Mouse (Mus musculus) hindbrain, embryonic 12.5 days (tissue): ENCODE measurements around the gene Fgd3. TPM values are rescaled to one million over a fixed set of nuclear protein-coding genes. Genes with fewer than 3 reads are reported as not detected.
A peak's percentile ranks its signal among the peaks of the same experiment; 100 is the strongest.

Experiments
- ATAC-seq: fragments of 200-750 bp; cut with Nextera tagmentation; 2 replicates; pipeline ENCODE4 v1.8.0; 2017; ENCODE audit warnings: moderate TSS enrichment; ENCODE audit not compliant: low FRiP score
- H3K27ac ChIP-seq: fragments of 300-500 bp; sonication (generic); 2 replicates; pipeline ENCODE4 v1.5.1; 2016; ENCODE audit warnings: mild to moderate bottlenecking
- H3K27me3 ChIP-seq: fragments of 300-500 bp; sonication (generic); 2 replicates; pipeline ENCODE4 v1.6.1; 2016; ENCODE audit warnings: mild to moderate bottlenecking
- H3K36me3 ChIP-seq: fragments of 300-500 bp; sonication (generic); 2 replicates; pipeline ENCODE4 v1.6.1; 2016; ENCODE audit warnings: mild to moderate bottlenecking
- H3K4me1 ChIP-seq: fragments of 300-500 bp; sonication (generic); 2 replicates; pipeline ENCODE4 v1.6.1; 2016
- H3K4me2 ChIP-seq: fragments of 300-500 bp; sonication (generic); replicated peaks from 2 replicates; pipeline ENCODE4 v1.6.1; 2016; ENCODE audit warnings: mild to moderate bottlenecking
- H3K4me3 ChIP-seq: fragments of 300-500 bp; sonication (generic); 2 replicates; pipeline ENCODE4 v1.5.1; 2016; ENCODE audit warnings: mild to moderate bottlenecking
- H3K9ac ChIP-seq: fragments of 300-500 bp; sonication (generic); 2 replicates; pipeline ENCODE4 v1.6.1; 2016; ENCODE audit warnings: mild to moderate bottlenecking, moderate library complexity
- H3K9me3 ChIP-seq: fragments of 300-500 bp; sonication (generic); replicated peaks from 2 replicates; pipeline ENCODE4 v1.6.1; 2016; ENCODE audit warnings: mild to moderate bottlenecking
- WGBS: fragments of 180-500 bp; shearing (Covaris S2); methylation state at CpG from one replicate; pipeline ENCODE4 v1.1.7; 2016; 5-methylcytosine and 5-hydroxymethylcytosine counted together
- polyA plus RNA-seq: library from polyadenylated mRNA; unstranded; fragments of >200 nt; fragmentation: Nextera tagmentation; extraction: Ambion mirVana; gene quantifications from 2 replicates; pipeline ENCODE4 v1.2.1, GENCODE M21; 2016

The Fgd3 gene
- polyA plus RNA-seq, 1 experiment from 2014 or later, result 1.1 TPM

GRCm38 (mm10) chr13:49237617-49238016 lies 82.5 kb downstream of the Fgd3 start:
- no peaks in the 10 kb centered on the region for H3K9me3 ChIP-seq
- H3K27me3 ChIP-seq, result no peaks in the 10 kb centered on the region
- no peak overlapping the region for H3K9ac ChIP-seq
- no peak for ATAC-seq
- H3K4me3 ChIP-seq, result no peak overlapping the region
- 0 out of 2 replicates have a peak, but pooled peaks cover 2% of the 10 kb centered on the region for H3K4me1 ChIP-seq
- 90% methylated on average over 8 of the region's 8 CpGs for WGBS
- H3K36me3 ChIP-seq, result no peaks in the 10 kb centered on the region
- no peak overlapping the region for H3K27ac ChIP-seq
- H3K4me2 ChIP-seq, result no peak overlapping the region

DNA sequence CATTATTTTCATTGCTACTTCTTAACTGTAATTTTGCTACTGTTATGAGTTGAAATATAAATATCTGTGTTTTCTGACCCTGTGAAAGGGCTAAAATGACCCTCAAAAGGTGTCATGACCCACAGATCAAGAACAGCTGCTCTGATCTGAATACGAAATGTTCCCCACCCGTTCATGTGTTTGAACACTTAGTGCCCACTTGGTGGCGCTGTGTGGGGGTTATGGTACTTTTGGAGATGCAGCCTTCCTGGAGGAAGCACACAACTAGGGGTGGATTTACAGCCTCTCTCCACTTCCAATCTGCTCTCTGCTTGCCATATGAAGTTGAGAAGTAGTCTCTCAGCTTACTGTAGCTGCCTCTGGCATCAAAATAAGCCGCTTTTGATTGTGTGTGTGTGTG lies 85.4 kb downstream of the Fgd3 start:
- Histone ChIP-seq H3K4me1 (0 out of 2 replicates have a peak, but pooled peaks cover 2% of the 10 kb centered on the region), H3K9ac (no peak overlapping the region), H3K27ac (no peak overlapping the region), H3K4me3 (no peak overlapping the region), H3K9me3 (no peaks in the 10 kb centered on the region), H3K4me2 (no peak overlapping the region), H3K36me3 (no peaks in the 10 kb centered on the region), H3K27me3 (no peaks in the 10 kb centered on the region)
- ATAC-seq, result no peak
- 93% methylated on average over 4 of the region's 4 CpGs for WGBS

DNA sequence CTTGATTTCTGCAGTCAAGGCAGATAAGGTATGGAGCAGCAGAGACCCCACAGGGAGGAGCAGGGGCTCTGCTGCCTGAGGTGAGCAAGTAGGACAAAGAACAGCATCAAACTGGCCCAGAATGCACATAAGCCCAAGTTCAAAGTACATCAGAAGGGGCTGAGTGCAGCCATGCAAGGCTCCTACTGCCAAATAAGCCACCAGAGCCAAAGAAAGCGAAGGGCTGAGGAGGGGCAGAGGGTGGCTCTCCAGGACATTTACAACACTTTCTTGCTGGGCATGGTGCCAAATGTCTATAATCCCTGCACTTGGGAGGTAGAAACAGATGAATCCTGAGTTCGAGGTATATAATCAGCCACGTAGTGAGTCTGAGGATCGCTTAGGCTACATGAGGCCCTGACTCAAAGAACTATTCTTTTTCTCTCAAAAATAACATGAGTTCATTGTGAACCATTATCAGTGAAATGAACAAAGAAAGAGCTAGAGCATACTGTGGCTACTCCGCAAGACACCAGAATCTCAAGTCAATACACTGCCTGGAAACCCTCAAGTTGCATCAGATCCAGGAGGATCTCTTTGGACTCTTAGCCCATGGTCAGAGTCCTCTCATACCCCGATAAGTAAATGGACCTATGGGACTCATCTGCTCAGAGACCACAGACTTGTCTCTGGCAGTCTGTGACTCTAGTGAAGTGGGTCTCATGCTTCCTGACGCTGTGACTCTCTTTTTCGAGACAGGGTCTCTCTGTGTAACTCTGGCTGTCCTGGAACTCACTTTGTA lies 86.1 kb downstream of the Fgd3 start:
- no peak for ATAC-seq
- WGBS, result 90% methylated on average over 8 of the region's 8 CpGs
- no peaks in the 10 kb centered on the region for H3K36me3 ChIP-seq
- 0 out of 2 replicates have a peak, but pooled peaks cover 2% of the 10 kb centered on the region for H3K4me1 ChIP-seq
- no peaks in the 10 kb centered on the region for H3K9me3 ChIP-seq
- no peak overlapping the region for H3K4me3 ChIP-seq
- no peaks in the 10 kb centered on the region for H3K27me3 ChIP-seq
- H3K27ac ChIP-seq, result no peak overlapping the region
- no peak overlapping the region for H3K4me2 ChIP-seq
- no peak overlapping the region for H3K9ac ChIP-seq

GRCm38 (mm10) chr13:49225633-49226032 lies 94.5 kb downstream of the Fgd3 start:
- H3K4me1 ChIP-seq, result no peaks in the 10 kb centered on the region
- H3K9me3 ChIP-seq, result no peaks in the 10 kb centered on the region
- WGBS, result 17% methylated on average over 4 of the region's 4 CpGs
- no peak for ATAC-seq
- H3K4me2 ChIP-seq, result no peak overlapping the region
- no peaks in the 10 kb centered on the region for H3K36me3 ChIP-seq
- H3K4me3 ChIP-seq, result no peak overlapping the region
- no peak overlapping the region for H3K27ac ChIP-seq
- no peak overlapping the region for H3K9ac ChIP-seq
- H3K27me3 ChIP-seq, result peaks cover 7% of the 10 kb centered on the region; the same call in 1 of the 2 replicates

DNA sequence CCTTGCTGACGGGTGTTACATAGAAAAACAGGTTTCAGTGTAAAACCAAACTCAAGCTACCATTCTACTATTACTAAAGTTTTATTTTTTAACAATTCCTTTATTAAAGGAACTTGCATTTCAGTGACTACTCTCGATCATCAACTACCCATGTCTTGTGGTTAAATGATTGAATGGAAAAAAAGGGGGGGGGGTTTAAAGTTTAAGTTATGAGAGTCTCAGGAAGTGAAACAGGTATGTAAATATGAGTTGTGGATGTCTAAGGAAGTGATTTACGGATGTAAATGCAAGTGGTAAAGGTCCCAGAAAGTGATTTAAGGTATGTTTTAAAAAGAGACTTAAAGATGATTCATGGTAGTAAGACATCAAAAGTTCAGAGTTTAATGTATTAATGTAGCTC lies 95.0 kb downstream of the Fgd3 start:
- Histone ChIP-seq H3K4me3 (no peak overlapping the region), H3K27me3 (peaks cover 10% of the 10 kb centered on the region), H3K9me3 (no peaks in the 10 kb centered on the region), H3K36me3 (no peaks in the 10 kb centered on the region), H3K4me2 (no peak overlapping the region), H3K27ac (no peak overlapping the region), H3K9ac (no peak overlapping the region), H3K4me1 (no peaks in the 10 kb centered on the region)
- no peak for ATAC-seq
- WGBS, result 63% methylated on average over 3 of the region's 3 CpGs

- WGBS, result 14% methylated on average over 6 of the region's 6 CpGs
- no peak for ATAC-seq
- no peak overlapping the region for H3K9ac ChIP-seq
- H3K4me1 ChIP-seq, result no peaks in the 10 kb centered on the region
- H3K36me3 ChIP-seq, result no peaks in the 10 kb centered on the region
- H3K9me3 ChIP-seq, result no peaks in the 10 kb centered on the region
- no peak overlapping the region for H3K4me3 ChIP-seq
- no peak overlapping the region for H3K27ac ChIP-seq
- peaks cover 12% of the 10 kb centered on the region for H3K27me3 ChIP-seq
- H3K4me2 ChIP-seq, result no peak overlapping the region
Measured at GRCm38 (mm10) chr13:49224729-49225128, 95.4 kb downstream of the Fgd3 start.

DNA sequence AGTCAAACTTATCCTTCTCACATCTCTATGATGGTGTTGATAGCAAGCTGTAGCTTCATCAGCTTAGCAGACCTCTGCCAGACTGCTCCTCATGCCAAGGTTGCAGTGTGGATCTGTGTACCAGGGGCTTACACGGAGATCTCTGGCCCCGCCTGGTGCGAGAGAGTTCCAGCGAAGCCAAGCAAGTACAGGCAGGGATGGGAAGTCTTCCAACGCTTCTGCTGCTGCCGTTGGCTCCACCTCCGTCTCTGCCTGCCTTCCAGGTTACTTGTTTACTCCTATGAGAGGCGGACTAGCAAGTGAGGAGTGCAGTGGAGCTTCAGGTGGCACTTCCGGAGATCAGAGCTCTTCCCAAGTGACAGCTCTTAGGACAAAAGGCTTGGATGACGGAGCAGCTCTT lies 95.8 kb downstream of the Fgd3 start:
- Histone ChIP-seq H3K9me3 (no peaks in the 10 kb centered on the region), H3K27me3 (peaks cover 14% of the 10 kb centered on the region), H3K27ac (no peak overlapping the region), H3K9ac (no peak overlapping the region), H3K4me3 (no peak overlapping the region), H3K4me1 (no peaks in the 10 kb centered on the region), H3K4me2 (no peak overlapping the region), H3K36me3 (no peaks in the 10 kb centered on the region)
- no peak for ATAC-seq
- 14% methylated on average over 10 of the region's 10 CpGs for WGBS

DNA sequence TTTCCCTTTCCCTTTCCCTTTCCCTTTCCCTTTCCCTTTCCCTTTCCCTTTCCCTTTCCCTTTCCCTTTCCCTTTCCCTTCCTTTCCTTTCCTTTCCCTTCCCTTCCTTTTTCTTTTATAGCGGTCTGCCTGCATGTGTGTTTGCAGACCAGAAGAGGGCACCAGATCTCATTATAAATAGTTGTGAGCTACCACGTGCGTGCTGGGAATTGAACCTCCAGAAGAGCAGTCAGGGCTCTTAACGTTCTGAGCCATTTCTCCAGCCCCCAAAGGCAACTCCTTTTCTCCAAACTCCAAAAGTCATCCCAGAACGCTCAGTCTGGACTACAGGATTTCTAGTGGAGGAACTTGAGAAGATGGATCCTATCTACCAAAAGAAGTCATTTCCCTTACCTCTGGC lies 99.2 kb downstream of the Fgd3 start:
- Histone ChIP-seq H3K9ac (no peak overlapping the region), H3K4me3 (no peak overlapping the region), H3K9me3 (no peaks in the 10 kb centered on the region), H3K27ac (no peak overlapping the region), H3K36me3 (no peaks in the 10 kb centered on the region), H3K4me1 (no peaks in the 10 kb centered on the region; the same call in 1 of the 2 replicates), H3K27me3 (peaks cover 29% of the 10 kb centered on the region), H3K4me2 (no peak overlapping the region)
- ATAC-seq, result no peak
- 16% methylated on average over 5 of the region's 5 CpGs for WGBS

GRCm38 (mm10) chr13:49219367-49219766 lies 100.7 kb downstream of the Fgd3 start:
- 88% methylated on average over 4 of the region's 4 CpGs for WGBS
- no peaks in the 10 kb centered on the region for H3K9me3 ChIP-seq
- peaks cover 8% of the 10 kb centered on the region; the same call in 1 of the 2 replicates for H3K4me1 ChIP-seq
- no peaks in the 10 kb centered on the region for H3K36me3 ChIP-seq
- ATAC-seq, result no peak
- peaks cover 32% of the 10 kb centered on the region for H3K27me3 ChIP-seq
- no peak overlapping the region for H3K9ac ChIP-seq
- no peak overlapping the region for H3K27ac ChIP-seq
- no peak overlapping the region for H3K4me2 ChIP-seq
- no peak overlapping the region for H3K4me3 ChIP-seq

DNA sequence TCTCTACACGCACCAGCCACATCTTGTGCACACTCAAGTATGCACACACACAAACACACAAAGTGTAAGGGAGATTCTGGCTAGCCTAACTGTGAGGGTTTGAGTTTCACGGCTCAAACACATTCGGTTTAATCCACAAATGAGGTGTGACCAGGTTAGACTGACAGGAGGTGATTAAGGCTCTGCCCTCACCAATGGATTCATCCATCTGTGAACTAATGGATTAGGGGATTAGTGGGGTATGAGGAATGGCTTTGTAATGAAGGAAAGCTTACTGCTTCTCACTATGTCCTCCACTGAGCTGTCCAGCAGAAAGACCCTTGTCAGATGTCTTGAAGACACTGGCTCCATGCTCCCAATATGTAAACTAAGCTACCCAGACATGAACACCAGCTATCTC lies 101.5 kb downstream of the Fgd3 start:
- peaks cover 36% of the 10 kb centered on the region for H3K27me3 ChIP-seq
- H3K27ac ChIP-seq, result no peak overlapping the region
- no peaks in the 10 kb centered on the region for H3K9me3 ChIP-seq
- ATAC-seq, result no peak
- H3K36me3 ChIP-seq, result no peaks in the 10 kb centered on the region
- H3K9ac ChIP-seq, result no peak overlapping the region
- H3K4me3 ChIP-seq, result no peak overlapping the region
- peaks cover 11% of the 10 kb centered on the region; the same call in 1 of the 2 replicates for H3K4me1 ChIP-seq
- no peak overlapping the region for H3K4me2 ChIP-seq
- 49% methylated on average over 3 of the region's 3 CpGs for WGBS

DNA sequence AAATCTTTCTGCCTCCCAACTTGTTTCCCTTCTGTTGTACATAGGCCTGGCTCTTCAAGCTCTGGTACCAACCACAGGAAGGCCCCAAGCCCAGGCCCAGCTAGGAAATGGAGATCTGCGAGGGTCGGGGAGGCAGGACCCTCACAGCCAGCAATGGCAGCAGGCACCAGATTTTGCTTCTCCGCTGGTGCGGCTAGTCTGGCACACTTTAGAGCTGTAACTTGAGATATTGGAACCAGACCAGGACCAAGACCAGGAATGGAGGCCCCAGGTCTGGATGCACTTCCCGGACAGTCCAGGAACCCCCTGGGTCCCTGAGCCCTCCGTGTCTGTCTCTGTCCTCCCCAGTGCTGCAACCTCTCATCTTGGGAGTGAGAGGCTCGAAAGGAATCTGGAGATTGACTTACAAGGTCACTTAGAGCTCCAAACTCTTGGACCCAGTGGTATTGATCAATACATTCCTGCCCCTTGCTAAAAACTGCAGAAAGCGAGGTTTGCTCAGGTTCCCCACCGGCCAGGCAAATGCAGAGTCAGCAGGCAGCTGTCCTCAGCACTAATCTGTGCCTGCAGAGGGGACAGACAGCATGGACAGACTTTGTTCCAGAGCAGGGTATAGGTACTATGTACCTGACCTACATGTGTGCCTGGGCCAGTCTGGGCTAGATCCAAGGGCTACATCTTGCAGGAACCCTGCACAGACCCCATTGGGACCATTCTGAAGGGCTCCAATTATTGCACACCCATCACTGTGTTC lies 103.1 kb downstream of the Fgd3 start:
- 50% methylated on average over 9 of the region's 9 CpGs for WGBS
- Histone ChIP-seq H3K4me2 (peak overlapping the region; percentile 90; the same call in 1 of the 2 replicates), H3K27ac (no peak overlapping the region), H3K4me1 (peaks cover 17% of the 10 kb centered on the region; the same call in 1 of the 2 replicates), H3K4me3 (no peak overlapping the region), H3K9me3 (no peaks in the 10 kb centered on the region), H3K27me3 (peaks cover 36% of the 10 kb centered on the region), H3K9ac (no peak overlapping the region), H3K36me3 (no peaks in the 10 kb centered on the region)
- no peak for ATAC-seq

DNA sequence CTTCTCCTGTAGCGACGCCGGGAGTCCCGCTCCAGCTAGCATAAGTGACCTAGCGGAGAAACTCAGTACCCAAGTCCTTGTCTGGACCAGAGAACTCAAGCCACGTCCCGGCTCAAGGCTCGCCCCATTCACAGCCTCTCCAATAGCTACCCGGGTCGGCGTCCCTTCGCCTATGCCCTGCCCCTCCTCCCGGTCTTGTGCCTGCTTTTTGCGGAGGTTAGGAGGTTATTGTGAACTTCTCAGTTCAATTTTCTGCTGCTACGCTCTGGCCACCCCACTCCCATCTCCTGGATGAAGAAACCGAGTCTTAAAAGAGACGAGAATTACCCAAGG lies 103.9 kb downstream of the Fgd3 start:
- Histone ChIP-seq H3K9me3 (no peaks in the 10 kb centered on the region), H3K4me1 (peaks cover 25% of the 10 kb centered on the region), H3K4me2 (peak overlapping the region; percentile 90), H3K4me3 (peak overlapping the region; percentile 71), H3K9ac (no peak overlapping the region), H3K27ac (no peak overlapping the region), H3K27me3 (peaks cover 36% of the 10 kb centered on the region), H3K36me3 (no peaks in the 10 kb centered on the region)
- ATAC-seq, result no peak; the same call in 1 of the 2 replicates
- WGBS, result 2% methylated on average over 17 of the region's 17 CpGs
